Mouse (Mus musculus) cerebellum, postnatal 14 days (tissue): ENCODE measurements around the gene Atp6v1g1.

ENCODE experiments used
- DNase-seq, 2 experiments: peaks; one replicate each; pipeline ENCODE4 v3.0.0; 2021; ENCODE audit warnings: mixed read lengths in 2 of 2

Gene Atp6v1g1

DNA sequence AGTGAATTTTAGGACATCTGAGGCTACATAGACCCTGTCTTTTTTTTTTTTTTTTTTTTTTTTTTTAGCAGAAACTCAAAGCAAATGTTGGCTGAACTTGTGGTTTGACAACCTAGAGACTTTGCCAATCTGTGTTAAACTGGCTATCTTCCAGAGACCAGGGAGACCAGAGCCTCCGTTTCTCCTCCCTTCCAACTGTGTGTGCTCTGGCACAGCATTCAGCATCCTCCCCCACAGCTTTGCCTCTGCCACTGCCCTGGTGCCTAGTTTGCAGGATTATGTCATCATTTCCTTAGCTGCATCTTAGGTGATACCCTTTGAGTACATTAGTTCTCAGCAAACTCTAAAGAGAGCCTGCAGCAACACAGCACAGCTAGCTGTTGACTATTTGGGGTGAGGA lies 3.2 kb downstream of the Atp6v1g1 start:
- peak in 1 of 2 experiments; percentile 36 for DNase-seq

DNA sequence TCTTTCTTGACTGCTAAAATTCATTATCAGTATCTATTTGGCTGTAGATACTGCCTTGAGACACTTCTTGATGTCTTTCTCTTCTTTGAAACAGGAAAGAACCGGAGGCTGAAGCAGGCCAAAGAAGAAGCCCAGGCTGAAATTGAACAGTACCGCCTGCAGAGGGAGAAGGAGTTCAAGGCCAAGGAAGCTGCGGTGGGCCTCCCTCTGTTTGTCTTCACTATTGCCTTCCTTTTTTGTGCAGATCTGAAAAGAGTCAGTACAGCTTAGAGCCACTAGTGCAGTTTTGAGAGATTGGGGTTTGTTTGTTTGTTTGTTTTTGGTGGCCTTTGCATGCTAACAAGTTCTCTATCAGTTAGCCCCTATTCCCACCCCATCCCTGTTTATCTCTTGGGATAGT lies 3.9 kb downstream of the Atp6v1g1 start:
- DNase-seq = no peak

DNA sequence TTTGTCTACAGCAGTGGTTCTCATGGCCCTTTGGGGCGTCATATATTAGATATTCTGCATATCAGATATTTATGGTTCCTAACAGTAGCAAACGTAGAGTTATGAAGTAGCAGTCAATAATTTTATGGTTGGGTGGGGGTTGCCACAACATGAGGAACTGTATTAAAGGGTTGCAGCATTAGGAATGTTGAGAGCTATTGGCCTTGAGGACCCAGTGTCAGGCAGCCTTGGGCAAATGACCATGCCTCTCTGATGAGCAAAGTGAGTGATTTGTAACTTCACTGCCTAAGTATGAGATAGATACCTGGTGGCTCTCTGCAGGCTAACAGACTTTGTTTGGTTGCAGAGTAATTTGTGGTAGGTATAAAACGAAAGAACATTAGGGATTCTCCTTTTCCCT lies 6.3 kb downstream of the Atp6v1g1 start:
- no peak for DNase-seq

DNA sequence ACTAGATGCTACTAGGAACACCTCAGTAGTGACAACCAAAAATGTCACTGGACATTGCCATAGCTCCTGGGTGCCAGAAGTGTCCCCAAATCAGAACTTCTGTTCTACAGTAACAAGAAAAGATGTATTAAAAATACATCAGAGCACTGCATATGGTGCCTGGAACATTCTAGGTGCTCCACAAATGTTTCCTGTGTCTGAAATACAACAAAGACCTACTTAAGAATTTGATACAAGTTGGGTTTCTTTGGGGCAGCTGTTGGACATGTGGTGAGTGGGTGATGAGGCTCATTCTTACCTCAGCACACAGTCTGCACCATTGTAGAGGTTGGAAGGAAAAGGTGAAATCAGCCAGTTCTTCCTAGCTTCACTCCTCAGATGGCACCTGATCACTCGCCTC lies 8.3 kb downstream of the Atp6v1g1 start:
- DNase-seq = no peak

DNA sequence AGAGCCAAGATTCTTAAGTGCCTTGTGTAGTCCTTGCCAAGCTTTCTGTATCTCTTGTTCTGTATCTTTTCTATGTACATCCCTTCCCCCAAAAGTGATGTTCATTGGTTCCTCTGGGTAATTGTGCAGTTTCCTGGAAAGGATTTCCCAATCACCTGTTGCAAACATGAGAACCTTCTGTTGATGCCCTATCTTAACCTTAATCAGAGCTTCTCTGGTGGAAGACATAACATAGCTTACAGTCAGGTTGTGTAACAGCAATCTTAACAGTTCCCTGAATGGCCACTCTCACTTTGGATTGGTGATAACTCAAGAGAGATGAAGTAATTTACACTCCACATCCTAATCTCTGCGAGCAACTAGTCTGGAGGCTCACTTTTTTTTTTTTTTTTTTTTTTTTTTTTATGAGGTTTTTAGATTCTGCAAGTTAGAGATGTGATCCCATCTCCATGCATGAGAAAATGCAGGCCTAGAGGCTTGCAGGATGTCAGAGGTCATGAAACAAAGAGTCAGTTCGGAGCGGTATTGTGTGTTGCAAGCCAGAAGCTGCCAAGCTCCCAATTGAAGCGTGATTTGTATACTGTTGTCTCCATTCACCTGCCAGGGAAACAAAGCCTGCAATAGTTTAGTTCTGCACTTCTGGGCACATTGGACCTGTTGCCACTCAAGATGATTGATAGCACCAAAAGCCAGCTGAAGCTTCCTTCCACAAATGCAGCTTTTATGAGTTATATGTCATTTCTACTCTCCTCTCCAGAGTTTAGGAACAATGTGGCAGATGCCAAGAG lies 9.4 kb downstream of the Atp6v1g1 start:
- DNase-seq = no peak

DNA sequence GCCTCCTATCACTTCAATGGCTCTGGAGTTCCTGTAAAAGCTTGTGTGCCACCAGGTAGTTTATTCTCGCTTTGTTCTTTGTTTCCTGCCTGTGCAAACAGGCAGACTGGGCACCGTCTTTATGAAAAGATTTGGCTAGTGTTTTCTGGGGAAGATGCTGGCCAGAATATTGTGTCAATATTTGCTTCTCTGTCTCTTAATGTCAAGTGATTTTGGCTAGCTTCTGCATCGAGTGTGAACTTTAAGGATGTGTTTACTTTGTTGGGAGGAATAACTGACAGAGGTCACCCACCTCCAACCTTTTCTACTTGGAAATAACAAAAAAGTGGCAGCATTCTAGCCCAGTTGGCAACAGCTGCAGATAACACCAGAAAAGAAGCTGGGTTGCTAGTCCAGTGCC lies 10.0 kb downstream of the Atp6v1g1 start:
- no peak for DNase-seq

DNA sequence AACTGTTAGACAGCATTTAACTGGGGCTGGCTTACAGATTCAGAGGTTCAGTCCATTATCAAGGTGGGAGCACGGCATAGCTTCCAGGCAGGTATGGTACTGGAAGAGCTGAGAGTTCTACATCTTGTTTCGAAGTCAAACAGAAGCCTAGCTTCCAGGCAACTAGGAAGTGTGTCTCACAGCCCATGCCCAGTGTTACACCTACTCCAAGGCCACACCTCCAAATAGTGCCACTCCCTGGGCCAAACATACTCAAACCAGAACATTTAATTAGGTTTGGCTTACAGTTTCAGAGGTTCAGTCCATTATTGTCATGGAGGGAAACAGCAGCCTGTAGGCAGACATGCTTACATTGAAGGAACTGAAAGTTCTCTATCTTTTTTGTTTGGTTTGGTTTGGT lies 10.5 kb downstream of the Atp6v1g1 start:
- DNase-seq = no peak

DNA sequence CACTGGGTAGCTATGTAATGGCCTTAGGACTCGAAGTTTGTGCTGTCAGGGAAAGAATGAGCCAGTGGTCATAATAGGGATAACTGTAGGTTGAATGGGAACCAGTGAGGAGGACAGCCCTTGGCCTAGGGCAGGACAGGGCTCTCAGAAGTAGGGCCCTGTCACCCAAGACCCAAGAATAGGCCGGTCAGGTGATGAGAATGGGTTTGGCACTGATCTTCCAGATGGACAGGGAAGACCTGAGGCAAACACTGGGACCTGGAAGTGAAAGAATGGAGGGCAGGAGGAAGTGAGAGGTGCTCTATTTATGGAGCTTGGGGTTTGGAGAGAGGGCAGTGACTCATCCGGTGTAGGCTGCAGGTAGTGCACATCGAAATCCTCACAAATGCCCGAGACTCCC lies 12.1 kb downstream of the Atp6v1g1 start:
- no peak for DNase-seq

DNA sequence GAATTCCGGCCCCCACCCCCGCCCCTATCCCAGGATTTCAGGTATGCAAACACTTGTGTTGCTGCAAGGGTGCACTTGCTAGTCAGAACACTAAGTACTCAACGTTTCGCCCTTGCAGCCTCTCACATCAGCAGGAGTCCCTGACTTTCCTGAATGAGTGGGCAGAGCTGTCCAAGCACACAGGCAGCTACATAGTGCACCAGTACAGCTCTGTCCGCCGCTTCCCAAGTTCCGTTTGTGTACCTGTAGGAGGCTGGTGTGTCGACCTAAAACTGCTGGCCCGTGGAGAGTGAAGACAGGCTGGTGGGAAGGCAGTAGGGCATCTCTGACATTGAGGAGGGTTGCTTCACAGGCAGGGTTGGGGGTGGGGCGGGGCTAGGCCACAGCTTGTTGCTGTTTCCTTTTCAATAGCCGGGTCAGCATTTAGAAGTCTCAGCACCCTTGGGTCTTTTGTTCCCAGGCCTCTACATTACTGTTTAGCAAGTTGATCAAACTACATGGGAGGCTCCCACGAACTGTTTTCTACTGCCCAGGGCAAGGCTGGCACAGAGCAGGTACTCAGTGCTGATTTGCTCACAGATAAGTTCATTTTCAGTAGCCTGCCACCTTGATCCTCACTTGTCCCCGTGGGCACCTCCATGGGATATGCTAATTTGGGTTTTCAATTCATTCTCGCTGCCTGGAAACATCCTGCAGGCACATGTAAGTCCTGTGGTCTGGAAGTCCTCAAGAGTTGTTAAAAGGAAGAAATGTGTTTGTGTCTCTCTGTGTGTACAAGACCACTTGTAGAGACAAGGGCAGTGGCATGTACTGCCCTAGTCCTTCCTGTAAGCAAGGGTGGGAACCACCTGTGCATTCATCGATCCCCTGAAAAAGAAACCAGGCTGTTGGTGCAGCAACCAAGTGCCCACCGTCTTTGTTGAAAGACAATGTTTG lies 12.8 kb downstream of the Atp6v1g1 start:
- DNase-seq = no peak

DNA sequence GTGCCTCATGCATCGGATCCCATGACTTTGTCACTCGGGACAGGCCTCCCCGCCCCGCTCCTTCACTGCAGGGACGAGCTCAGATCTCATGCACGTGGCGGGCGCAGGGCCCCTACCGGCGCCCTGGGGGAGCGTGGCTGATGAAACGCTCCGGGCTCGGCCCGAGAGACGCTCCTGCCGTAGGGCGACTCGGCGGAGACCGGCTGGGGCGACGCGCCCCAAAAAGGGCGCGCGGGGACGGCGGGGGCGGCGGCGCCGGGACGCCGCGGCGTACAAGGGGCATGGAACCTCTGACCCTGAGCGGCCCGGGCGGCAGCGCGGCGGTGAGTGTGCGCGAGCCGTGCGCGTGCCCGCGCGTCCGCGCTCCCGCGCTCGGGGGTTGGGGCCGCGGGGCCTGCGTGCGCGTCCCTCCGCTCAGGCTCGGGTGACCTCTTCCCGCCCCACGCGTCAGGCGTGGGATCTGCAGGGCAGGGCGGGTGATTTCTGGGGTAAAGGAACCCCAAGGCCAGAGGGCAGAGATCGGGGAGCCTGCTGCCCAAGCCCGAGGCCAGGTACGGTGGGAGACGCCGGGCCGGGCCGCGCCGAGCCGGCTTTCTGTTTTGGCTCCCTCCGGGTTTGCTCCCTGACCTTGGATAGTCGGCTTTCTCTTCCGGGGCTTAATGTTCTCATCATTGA lies 14.0 kb downstream of the Atp6v1g1 start, which contains the start of gene Tmem268:
Gene Tmem268 (plus strand): TSS at position 375 of the 675 bp plus-strand sequence.
- peak; percentile 79 to 84 for DNase-seq

DNA sequence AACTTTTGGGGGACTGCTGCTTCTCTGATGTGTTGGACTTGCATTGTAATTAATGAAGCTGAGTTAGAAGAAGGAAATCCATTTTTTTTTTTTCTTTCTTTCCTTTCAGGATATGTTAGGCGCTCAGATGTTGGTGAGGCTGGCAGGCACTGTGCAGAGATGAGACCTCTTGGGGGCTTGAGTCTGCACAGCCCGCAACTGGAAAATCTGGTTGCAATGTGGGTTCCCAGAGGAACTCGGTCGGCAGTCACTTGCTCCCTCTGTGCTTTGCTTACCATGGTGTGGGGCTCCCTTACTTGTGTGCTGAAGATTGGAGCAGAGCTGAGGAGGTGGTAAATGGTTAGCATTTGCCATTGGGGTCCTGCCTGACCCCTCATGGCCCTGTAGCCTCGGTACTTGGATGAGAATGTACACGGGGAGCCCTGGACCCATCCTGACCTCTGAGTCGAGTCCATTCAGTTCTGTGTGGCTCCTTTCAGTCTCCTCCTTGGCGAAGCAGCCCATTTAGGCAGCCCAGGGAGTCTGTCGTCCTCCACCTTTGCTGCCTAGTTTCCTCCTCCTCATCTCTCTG lies 14.6 kb downstream of the Atp6v1g1 start:
- no peak for DNase-seq

DNA sequence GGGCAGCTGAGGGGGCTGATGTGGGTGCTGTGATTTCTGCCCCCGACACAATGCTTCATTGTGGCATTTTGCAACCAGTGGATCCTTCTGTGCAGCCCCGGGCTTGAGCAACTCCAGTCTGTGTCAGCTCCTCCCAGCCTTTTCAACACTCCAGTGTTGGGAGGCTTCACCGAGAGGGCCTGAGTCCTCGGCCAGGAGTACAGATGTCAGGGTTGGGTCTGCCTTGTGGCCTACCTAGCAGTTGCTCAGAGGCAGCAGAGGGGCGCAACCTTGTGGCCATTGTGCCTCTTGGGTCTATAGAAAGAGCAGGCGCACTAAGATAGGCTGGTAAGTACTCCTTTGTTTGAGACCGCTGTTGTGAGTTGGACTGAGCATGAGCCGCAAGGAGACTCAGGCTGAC lies 15.5 kb downstream of the Atp6v1g1 start:
- no peak for DNase-seq

DNA sequence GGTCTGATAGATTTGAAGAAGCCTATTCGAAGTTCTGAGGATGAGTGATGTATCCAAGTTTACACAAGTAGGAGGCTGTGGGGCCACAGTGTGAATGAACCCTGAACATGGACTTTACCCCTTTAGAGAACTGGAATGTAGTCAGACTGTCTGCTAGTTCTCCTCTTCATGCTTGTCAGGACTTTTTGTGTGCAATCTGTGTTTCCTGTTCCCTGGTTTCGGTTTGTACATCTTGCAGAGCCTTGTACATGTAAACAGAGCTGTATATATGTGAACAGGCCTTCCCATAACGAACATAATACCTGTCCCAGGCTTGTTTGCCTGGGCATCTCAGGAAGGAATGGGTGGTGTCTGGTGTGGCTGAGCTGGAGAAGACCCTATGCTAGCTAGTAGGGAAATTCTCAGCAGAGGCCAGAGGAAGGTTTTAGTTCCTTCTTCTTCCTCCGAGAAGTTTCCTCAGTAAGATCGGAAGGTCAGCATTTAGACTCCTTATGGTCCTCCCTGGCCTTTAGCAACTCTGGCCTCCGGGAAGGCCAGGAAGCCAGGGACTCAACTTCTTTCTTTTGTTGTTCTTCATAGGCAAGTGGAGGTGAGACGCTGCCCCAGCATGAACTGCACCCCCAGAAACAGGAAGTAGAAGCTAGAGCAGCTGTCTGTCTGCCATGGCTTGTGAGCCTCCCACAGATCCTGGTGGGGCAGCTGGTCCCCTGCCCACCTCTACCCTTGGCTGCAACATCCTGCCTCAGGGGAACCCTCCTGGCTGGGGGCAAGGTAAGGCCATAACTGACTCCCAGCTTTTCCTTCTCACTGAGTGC lies 17.5 kb downstream of the Atp6v1g1 start:
- DNase-seq = no peak

DNA sequence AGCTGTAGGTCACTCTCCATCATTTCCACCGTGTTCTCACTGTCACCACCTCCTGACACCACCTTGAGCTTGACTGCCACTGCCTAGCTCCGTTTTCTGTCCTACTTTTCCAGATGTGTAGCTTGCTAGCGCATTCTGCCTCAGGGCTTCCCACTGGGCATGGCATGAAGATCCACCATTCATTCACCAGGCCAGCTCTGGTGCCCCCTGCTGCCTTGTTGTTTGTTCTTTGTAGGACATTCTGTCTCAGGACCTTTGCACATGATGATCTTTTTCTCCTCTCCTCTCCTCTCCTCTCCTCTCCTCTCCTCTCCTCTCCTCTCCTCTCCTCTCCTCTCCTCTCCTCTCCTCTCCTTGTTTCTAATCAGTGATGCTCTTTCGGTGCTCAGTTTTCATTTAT lies 18.2 kb downstream of the Atp6v1g1 start:
- no peak for DNase-seq

DNA sequence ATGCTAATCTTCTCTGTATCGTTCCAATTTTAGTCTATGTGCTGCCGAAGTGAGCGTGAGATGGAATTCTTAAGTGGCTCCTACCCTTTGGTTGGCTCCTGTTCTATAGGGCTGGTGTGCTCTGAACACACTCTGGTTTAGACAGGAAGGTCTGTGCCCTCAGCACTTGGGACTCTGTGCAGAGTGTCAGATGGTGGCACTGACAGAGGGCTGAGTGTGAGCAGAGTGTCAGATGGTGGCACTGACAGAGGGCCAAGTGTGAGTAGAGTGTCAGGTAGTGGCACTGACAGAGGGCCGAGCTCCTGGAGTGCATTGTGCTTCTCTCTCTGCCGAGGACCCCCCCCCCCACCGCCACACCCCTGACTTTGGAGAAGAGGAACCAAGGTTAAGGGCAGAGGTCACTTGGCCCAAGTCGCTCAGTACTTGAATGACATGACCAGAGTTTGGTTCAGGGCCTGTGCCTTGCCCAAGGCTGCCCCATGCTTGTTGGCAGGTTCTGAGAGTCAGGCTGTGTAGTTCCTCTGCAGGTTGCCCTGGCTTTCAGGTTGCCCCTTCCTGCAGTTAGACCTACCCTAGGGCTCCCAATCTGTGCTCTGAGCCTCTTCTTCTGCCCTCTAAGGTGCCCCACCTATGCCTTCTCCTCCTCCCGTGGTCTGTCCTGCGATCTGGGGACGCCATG lies 23.3 kb downstream of the Atp6v1g1 start:
- no peak for DNase-seq

DNA sequence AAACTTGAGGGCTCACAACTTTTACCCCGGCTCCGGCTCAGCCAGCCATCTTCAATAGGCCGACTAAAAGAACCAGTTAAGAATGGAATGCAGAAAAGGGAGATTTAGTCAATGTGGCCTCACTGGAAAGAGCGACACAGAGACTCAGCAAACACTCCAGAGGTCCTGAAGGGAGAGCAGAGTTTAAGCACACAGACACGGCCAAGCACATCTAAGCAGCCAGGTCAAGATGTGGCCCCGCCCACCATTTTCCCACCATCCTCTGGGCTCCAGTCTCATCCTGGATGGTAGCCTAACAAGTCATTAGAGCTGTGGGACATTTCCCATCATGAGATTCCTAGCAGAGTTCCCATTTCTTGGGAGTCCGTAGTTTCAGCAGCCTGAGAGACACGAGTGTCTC lies 24.8 kb downstream of the Atp6v1g1 start:
- DNase-seq = no peak

DNA sequence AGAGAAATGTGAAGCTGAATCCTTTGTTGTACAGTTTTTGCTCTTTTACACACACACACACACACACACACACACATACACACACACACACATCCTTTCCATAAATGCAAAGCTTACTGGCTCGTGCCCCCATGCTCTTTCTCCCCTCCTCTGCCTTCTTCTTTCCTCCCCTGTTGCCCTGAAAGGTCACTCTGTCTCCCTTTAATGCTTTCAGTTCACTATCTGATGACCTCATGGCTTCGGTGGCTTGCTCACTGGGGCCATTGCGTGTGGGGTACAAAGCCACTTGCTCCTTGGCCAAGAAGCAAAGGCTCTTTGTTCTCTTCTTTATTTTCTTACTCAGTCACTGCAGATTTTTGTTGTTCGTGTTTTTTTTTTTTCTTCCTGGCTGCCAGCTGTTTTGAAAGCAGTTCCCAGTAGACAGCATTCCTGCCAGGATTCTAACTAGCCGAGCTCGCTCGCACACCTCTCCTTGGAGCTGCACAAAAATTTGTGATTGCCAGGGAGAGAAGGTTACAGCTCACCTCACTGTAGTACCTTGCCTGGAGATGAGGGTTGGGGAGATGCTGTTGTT lies 25.7 kb downstream of the Atp6v1g1 start:
- DNase-seq = no peak

DNA sequence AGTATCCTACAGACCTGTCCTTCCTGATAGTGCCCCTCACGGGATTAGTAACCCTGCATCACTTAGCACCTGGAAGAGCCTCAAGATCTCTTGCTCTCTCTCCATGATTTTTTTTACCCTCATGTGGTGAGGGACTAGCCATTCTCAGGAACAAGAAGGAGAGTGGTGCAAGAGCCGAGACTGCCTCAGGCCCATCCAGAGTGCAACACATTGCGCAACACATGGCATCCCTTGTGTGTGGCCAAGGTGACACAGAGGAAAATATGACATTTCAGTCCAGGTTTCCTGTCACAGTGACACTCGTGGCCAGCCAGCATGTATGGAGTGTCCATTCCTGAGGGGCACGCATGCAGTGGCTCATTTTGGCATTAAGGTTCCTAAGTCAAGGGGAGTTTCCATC lies 28.0 kb downstream of the Atp6v1g1 start:
- no peak for DNase-seq

DNA sequence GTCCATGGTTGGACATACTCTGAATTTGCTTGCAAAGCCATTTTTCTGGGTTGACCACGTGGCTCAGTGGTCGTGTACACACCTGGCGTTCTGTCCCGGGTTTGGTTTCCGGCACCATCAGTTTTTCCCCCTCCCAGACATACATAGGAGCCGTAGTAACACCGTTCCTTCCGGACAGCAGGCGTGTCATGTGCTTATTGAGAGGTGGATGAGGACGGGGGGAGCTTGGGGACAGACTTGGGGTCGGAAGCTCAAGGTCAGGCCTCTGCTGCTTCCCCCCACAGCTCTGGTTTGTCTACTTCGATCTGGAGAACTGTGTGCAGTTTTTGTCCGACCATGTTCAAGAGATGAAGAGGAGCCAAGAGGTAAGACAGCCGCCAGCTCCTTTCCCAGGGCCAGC lies 35.1 kb downstream of the Atp6v1g1 start:
- DNase-seq = no peak

DNA sequence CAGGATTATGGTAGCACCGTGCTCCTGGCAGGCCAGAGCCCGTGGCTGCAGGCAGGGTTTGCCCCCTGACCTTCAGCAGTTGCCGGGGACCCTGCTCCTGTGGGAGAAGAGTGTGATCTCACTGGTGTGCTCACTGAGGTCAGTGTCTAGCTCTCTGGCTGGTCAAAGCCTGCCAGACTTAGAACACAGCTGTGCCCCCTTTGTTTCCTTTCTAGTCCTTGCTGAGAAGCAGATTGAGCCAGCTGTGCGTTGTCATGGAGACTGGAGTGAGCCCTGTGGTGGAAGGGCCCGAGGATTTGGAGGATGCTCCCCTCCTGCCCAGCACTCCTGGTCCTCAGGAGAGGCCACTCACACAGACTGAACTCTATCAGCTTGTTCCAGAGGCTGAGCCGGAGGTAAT lies 35.5 kb downstream of the Atp6v1g1 start:
- DNase-seq = no peak

DNA sequence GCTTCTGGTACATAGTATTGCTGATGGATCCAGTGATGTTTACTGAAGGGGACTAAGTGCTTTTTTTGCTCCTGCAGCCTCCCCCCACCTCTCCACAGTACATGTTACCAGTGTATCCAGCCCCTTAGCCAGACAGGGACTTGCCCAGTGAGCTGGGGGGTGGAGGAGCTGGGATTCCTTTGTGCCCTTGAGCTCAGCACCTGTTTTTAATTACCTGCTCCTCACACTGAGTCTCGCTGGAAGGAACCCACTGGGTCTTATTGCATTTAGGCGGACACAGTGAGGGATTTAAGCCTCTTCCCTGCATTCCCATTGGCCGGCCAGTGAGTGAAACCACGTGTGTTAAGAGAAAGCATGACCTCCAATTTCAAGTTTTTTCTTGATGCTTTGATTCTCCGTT lies 38.0 kb downstream of the Atp6v1g1 start:
- DNase-seq = no peak
